Mouse (Mus musculus): Measurements from ENCODE around the gene Dpy19l1. TPM values are rescaled to one million over a fixed set of nuclear protein-coding genes. Genes with fewer than 3 reads are reported as not detected.

Dpy19l1 gene
- polyA plus RNA-seq, 1 experiment from 2014 or later = 31.7 TPM

DNA sequence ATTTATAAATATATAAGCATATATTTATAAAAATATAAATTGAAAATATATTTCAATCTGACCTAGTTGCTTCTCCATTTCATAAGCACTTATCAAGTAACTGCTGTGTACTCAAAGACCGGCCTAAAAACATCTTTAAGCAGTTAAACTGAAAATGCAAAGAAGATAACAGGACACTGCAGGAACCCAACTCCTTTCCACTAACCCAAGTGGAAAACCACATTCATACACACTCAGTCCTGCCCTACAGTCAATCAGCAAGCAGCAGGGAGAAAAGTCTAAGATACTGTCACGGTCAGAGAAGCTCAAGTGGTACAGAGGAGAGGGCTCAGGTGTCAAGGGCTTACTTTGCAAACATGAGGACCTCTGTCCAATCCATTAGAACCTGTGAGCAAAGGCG lies 30.4 kb downstream of the Dpy19l1 start:
- Histone ChIP-seq H3K27me3 (ENCODE audit: insufficient read depth, low read length) (no peaks in the 10 kb centered on the region), H3K4me2 (no peak overlapping the region), H3K4me3 (ENCODE audit: low read depth, low read length) (no peak overlapping the region), H3K27ac (ENCODE audit: low read depth) (no peak overlapping the region), H3K36me3 (ENCODE audit: insufficient read depth) (peaks cover 8% of the 10 kb centered on the region; the same call in 1 of the 2 replicates), H3K4me1 (ENCODE audit: insufficient read depth) (no peaks in the 10 kb centered on the region), H3K9me3 (ENCODE audit: low read depth, low read length) (no peaks in the 10 kb centered on the region), H3K9ac (no peak overlapping the region)
- ATAC-seq (ENCODE audit: insufficient read depth) (no peak), DNase-seq (no peak)
- WGBS = 52% methylated on average over 3 of the region's 3 CpGs
- TF ChIP-seq CTCF (IDR thresholded peaks at IDR 0.05; ENCODE audit: low read depth) = no peak

DNA sequence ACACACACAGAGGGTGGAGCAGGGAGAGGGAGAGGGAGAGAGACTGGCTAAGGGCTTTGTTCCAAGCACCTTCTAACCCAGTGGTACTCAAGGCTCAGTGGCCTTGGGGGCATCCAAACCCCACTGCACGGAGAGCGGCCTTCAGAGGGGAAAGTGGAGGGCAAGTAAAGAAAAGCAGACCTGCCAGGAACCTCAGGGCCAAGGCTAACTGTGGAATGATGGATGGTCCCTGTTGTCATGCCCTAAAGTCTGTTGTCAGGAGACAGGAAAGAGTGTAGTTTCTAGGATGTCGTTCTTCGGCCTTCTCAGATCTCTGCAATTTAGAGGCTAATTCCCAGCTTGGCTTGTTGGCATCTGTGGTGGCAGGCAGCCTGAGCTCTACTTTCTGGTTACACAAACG lies 32.8 kb downstream of the Dpy19l1 start:
- Histone ChIP-seq H3K4me3 (ENCODE audit: low read depth, low read length) (no peak overlapping the region), H3K4me2 (no peak overlapping the region), H3K9me3 (ENCODE audit: low read depth, low read length) (no peaks in the 10 kb centered on the region), H3K27me3 (ENCODE audit: insufficient read depth, low read length) (no peaks in the 10 kb centered on the region), H3K27ac (ENCODE audit: low read depth) (no peak overlapping the region), H3K36me3 (ENCODE audit: insufficient read depth) (peaks cover 8% of the 10 kb centered on the region; the same call in 1 of the 2 replicates), H3K9ac (no peak overlapping the region), H3K4me1 (ENCODE audit: insufficient read depth) (no peaks in the 10 kb centered on the region)
- ATAC-seq (ENCODE audit: insufficient read depth) (no peak), DNase-seq (no peak)
- no peak for TF ChIP-seq CTCF (IDR thresholded peaks at IDR 0.05; ENCODE audit: low read depth)
- WGBS = 64% methylated on average over 5 of the region's 5 CpGs

DNA sequence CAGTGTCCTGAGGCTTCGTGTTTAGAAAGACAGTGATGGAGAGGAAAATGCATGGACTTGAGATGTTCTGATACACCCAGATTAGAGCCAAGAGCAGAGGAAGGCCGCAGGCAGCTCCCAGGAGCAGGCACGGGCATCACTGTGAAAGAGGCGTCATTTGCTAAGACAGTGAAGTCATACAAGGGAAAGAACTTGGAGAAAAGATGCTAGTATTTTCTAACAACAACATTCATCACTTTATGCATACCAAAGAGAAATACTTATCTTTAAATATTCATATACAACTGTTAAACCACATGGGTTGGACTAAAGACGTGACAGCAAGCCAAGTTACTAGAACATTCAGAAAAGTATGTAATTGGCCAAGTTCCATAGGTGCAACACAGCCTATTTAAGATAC lies 35.8 kb downstream of the Dpy19l1 start:
- TF ChIP-seq CTCF (IDR thresholded peaks at IDR 0.05; ENCODE audit: low read depth) = no peak
- Histone ChIP-seq H3K9ac (no peak overlapping the region), H3K36me3 (ENCODE audit: insufficient read depth) (peaks cover 5% of the 10 kb centered on the region; the same call in 1 of the 2 replicates), H3K4me1 (ENCODE audit: insufficient read depth) (no peaks in the 10 kb centered on the region), H3K27ac (ENCODE audit: low read depth) (no peak overlapping the region), H3K4me3 (ENCODE audit: low read depth, low read length) (no peak overlapping the region), H3K9me3 (ENCODE audit: low read depth, low read length) (no peaks in the 10 kb centered on the region), H3K4me2 (no peak overlapping the region), H3K27me3 (ENCODE audit: insufficient read depth, low read length) (no peaks in the 10 kb centered on the region)
- no peak for DNase-seq
- ATAC-seq (ENCODE audit: insufficient read depth) = no peak
- 79% methylated on average over 5 of the region's 5 CpGs for WGBS

DNA sequence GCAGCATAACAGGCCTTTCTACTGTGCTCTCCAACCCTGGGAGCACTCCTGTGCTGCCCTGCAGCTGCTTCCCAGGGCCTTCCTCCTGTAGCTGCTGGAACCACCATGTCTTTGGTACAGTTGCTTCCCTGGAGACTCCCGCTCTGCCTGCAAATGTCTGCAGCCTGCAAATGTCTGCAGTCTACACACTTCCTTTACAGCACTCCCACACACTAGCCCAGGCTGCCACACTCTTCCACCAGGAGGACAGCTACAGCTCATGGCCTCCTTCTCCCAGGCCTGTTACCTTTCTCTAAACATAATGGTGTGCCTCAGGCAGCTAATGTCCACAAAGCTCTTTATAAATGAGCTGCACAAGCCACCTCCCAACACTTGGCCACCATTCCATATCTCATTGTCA lies 36.3 kb downstream of the Dpy19l1 start:
- Histone ChIP-seq H3K27me3 (ENCODE audit: insufficient read depth, low read length) (no peaks in the 10 kb centered on the region), H3K4me2 (no peak overlapping the region), H3K4me1 (ENCODE audit: insufficient read depth) (no peaks in the 10 kb centered on the region), H3K9ac (no peak overlapping the region), H3K9me3 (ENCODE audit: low read depth, low read length) (no peaks in the 10 kb centered on the region), H3K36me3 (ENCODE audit: insufficient read depth) (peaks cover 5% of the 10 kb centered on the region; the same call in 1 of the 2 replicates), H3K27ac (ENCODE audit: low read depth) (no peak overlapping the region), H3K4me3 (ENCODE audit: low read depth, low read length) (no peak overlapping the region)
- ATAC-seq (ENCODE audit: insufficient read depth) (no peak), DNase-seq (no peak)
- no peak for TF ChIP-seq CTCF (IDR thresholded peaks at IDR 0.05; ENCODE audit: low read depth)
- WGBS = 86% methylated on average over 1 of the region's 1 CpGs

DNA sequence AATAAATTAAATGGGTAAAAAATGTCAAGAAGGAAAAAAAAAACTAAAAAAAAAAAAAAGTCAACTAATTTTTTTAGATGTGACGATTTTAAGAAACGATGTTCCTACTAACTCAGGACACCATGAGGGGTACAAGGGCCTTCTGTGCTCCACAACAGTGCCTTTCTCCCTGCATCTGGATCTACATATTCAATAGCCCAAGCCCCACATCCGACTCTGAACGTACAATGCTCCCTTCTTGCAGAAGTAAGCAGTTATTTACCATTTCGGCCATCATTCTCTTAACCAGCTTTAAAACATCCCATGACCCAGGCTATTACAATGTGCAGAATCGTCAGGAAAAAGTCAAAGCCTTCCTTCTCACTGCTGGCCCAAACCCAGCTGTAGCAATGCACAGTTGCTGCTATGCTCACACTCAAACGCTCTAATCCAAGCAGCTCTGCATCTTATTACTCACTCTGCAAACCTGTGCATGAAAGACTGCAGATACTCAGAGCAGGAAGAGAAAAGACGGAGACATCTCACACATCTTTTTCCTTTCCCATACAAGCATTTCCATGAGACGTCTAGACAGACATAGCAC lies 41.5 kb downstream of the Dpy19l1 start:
- Histone ChIP-seq H3K27me3 (ENCODE audit: insufficient read depth, low read length) (no peaks in the 10 kb centered on the region), H3K4me1 (ENCODE audit: insufficient read depth) (no peaks in the 10 kb centered on the region), H3K4me3 (ENCODE audit: low read depth, low read length) (no peak overlapping the region), H3K4me2 (no peak overlapping the region), H3K36me3 (ENCODE audit: insufficient read depth) (peaks cover 5% of the 10 kb centered on the region; the same call in 1 of the 2 replicates), H3K27ac (ENCODE audit: low read depth) (no peak overlapping the region), H3K9ac (no peak overlapping the region), H3K9me3 (ENCODE audit: low read depth, low read length) (no peaks in the 10 kb centered on the region)
- 84% methylated on average over 9 of the region's 9 CpGs for WGBS
- ATAC-seq (ENCODE audit: insufficient read depth) (no peak), DNase-seq (no peak)
- TF ChIP-seq CTCF (IDR thresholded peaks at IDR 0.05; ENCODE audit: low read depth) = no peak

DNA sequence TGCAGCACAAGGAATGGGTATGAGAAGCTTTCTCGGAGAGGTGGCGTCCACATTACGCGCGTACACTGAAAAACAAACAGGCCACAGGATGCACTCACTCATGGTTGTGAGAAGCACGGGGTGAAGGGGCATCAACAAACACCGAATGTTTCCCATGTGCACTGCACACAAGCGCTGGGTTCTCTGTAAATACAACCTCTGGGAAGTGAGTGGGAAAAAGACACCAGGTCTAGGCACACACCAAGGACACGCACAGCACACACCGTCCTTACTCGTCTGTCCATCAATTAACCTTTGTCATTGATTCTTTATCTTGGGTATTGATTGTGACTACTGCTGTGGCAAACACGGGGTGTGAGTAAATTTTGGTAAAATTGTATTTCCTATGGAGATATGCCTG lies 49.1 kb downstream of the Dpy19l1 start:
- no peak overlapping the region for H3K27ac ChIP-seq (ENCODE audit: low read depth)
- DNase-seq (no peak), ATAC-seq (ENCODE audit: insufficient read depth) (no peak)
- peaks cover 6% of the 10 kb centered on the region; the same call in 1 of the 2 replicates for H3K36me3 ChIP-seq (ENCODE audit: insufficient read depth)
- H3K4me2 ChIP-seq = no peak overlapping the region
- no peaks in the 10 kb centered on the region for H3K27me3 ChIP-seq (ENCODE audit: insufficient read depth, low read length)
- no peak overlapping the region for H3K4me3 ChIP-seq (ENCODE audit: low read depth, low read length)
- TF ChIP-seq CTCF (IDR thresholded peaks at IDR 0.05; ENCODE audit: low read depth) = no peak
- no peak overlapping the region for H3K9ac ChIP-seq
- H3K4me1 ChIP-seq (ENCODE audit: insufficient read depth) = no peaks in the 10 kb centered on the region
- 82% methylated on average over 12 of the region's 12 CpGs for WGBS
- H3K9me3 ChIP-seq (ENCODE audit: low read depth, low read length) = no peaks in the 10 kb centered on the region

DNA sequence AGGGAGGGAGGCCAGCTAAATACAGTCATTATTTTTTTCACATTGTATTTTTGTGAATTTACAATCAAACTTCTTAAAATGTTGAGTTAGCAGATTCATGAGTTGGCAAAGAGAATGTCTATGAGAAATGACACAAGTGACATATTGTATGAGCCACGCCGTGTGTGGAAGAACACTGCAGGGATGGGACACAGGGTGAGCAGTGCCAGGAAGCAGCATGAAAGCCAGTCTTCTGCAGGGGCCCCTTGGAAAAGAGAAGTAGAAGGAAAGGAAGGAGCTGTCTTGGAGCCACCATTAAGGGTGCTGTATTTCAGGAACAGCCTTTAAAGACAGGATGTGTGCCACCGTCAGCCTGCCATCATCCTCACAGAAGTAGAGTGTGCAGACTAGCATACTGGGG lies 52.0 kb downstream of the Dpy19l1 start:
- H3K4me2 ChIP-seq = no peak overlapping the region
- 66% methylated on average over 3 of the region's 3 CpGs for WGBS
- ATAC-seq (ENCODE audit: insufficient read depth) = no peak
- no peaks in the 10 kb centered on the region for H3K4me1 ChIP-seq (ENCODE audit: insufficient read depth)
- no peaks in the 10 kb centered on the region for H3K9me3 ChIP-seq (ENCODE audit: low read depth, low read length)
- no peak for DNase-seq
- no peak overlapping the region for H3K9ac ChIP-seq
- H3K4me3 ChIP-seq (ENCODE audit: low read depth, low read length) = no peak overlapping the region
- no peaks in the 10 kb centered on the region for H3K27me3 ChIP-seq (ENCODE audit: insufficient read depth, low read length)
- peaks cover 6% of the 10 kb centered on the region; the same call in 1 of the 2 replicates for H3K36me3 ChIP-seq (ENCODE audit: insufficient read depth)
- H3K27ac ChIP-seq (ENCODE audit: low read depth) = no peak overlapping the region
- TF ChIP-seq CTCF (IDR thresholded peaks at IDR 0.05; ENCODE audit: low read depth) = no peak
